Mouse (Mus musculus): Measurements from ENCODE around the gene Trpv6.

Gene Trpv6

GRCm38 (mm10) chr6:41621241-41621990, 14.8 kb downstream of the Trpv6 start:
- no peak for DNase-seq (ENCODE audit: low spot score)

GRCm38 (mm10) chr6:41620173-41620798, 15.9 kb downstream of the Trpv6 start:
- DNase-seq (ENCODE audit: low spot score), result no peak

- DNase-seq (ENCODE audit: low spot score), result no peak
Observed at GRCm38 (mm10) chr6:41607637-41608036, 28.6 kb downstream of the Trpv6 start.

- peak; percentile 14 for DNase-seq (ENCODE audit: low spot score)
Observed at GRCm38 (mm10) chr6:41606214-41606613, 30.0 kb downstream of the Trpv6 start.

GRCm38 (mm10) chr6:41605794-41606104, 30.5 kb downstream of the Trpv6 start:
- DNase-seq (ENCODE audit: low spot score), result no peak

GRCm38 (mm10) chr6:41605061-41605793, 31.0 kb downstream of the Trpv6 start, which contains the start of gene Ephb6:
Gene Ephb6, plus strand, starts transcription at chr6:41605482.
- DNase-seq (ENCODE audit: low spot score), result peak; percentile 87

GRCm38 (mm10) chr6:41604401-41605050, 31.7 kb downstream of the Trpv6 start:
- DNase-seq (ENCODE audit: low spot score), result peak; percentile 83

GRCm38 (mm10) chr6:41582189-41582588, 54.0 kb downstream of the Trpv6 start:
- DNase-seq (ENCODE audit: low spot score), result no peak

- no peak for DNase-seq (ENCODE audit: low spot score)
Observed at GRCm38 (mm10) chr6:41581295-41581694, 54.9 kb downstream of the Trpv6 start.

- no peak for DNase-seq (ENCODE audit: low spot score)
Observed at GRCm38 (mm10) chr6:41577297-41577696, 58.9 kb downstream of the Trpv6 start.

GRCm38 (mm10) chr6:41576526-41577097, 59.6 kb downstream of the Trpv6 start:
- no peak for DNase-seq (ENCODE audit: low spot score)

Data from embryo, embryonic 10 days (tissue).